ENCODE assay signal across 21 mouse cellular contexts in genomic region chr1:136179511-136180001, GRCm38 (mm10). TPM values are rescaled to one million over a fixed set of nuclear protein-coding genes. Genes with fewer than 3 reads are reported as not detected.
DNase-seq lines count a peak whose midpoint lies in the region; ATAC-seq and TF ChIP-seq lines count a peak whose summit lies in the region.
"Had no signal": no experiment of that assay in that cellular context is flagged by ENCODE, and none has a peak within 500 bp of the region (broad histone marks: within the 10 kb centered on the region; RNA-seq: fewer than 3 reads in every experiment).

No protein-coding gene starts in this region.

- ATAC-seq in forebrain, embryonic 14.5 days, result peak; percentile 38; the same call in 1 of the 2 replicates
- ATAC-seq in forebrain, embryonic 12.5 days (ENCODE audit: low FRiP score), result no peak
- ATAC-seq in stomach, embryonic 15.5 days (ENCODE audit: insufficient read depth, low FRiP score, low read depth), result peak; percentile 48; the same call in 1 of the 2 replicates
- ATAC-seq in stomach, postnatal 0 days (ENCODE audit: low FRiP score, low TSS enrichment), result no peak
- peak; percentile 88 for ATAC-seq in liver, embryonic 13.5 days (ENCODE audit: low read depth)
- no peak for ATAC-seq in CD4-positive, CD25-positive, alpha-beta regulatory T cell, adult 4 months
- ATAC-seq: activated CD4-positive, CD25-positive, alpha-beta regulatory T cell, adult 4 months had no signal

- WGBS in forebrain, embryonic 14.5 days, result 67% methylated on average over 2 of the region's 2 CpGs
- WGBS in forebrain, embryonic 12.5 days, result 81% methylated on average over 2 of the region's 2 CpGs
- WGBS in stomach, embryonic 15.5 days, result 58% methylated on average over 2 of the region's 2 CpGs
- WGBS in stomach, postnatal 0 days, result 55% methylated on average over 2 of the region's 2 CpGs
- WGBS in liver, embryonic 13.5 days (ENCODE audit: insufficient replicate concordance), result 10% methylated on average over 2 of the region's 2 CpGs

- H3K36me3 ChIP-seq in forebrain, embryonic 14.5 days (ENCODE audit: control insufficient read depth, insufficient read depth, low read length), result peaks cover 37% of the 10 kb centered on the region
- H3K36me3 ChIP-seq in forebrain, embryonic 12.5 days (replicated peaks), result peaks cover 24% of the 10 kb centered on the region
- peaks cover 6% of the 10 kb centered on the region; the same call in 1 of the 2 replicates for H3K36me3 ChIP-seq in stomach, embryonic 15.5 days
- H3K36me3 ChIP-seq in stomach, postnatal 0 days (ENCODE audit: control insufficient read depth, insufficient read depth, low read length), result no peaks in the 10 kb centered on the region
- no peaks in the 10 kb centered on the region for H3K36me3 ChIP-seq in liver, embryonic 13.5 days
- H3K36me3 ChIP-seq: embryonic facial prominence, embryonic 15.5 days had no signal

- no peak for TF ChIP-seq EP300 in stomach, postnatal 0 days (optimal IDR thresholded peaks at IDR 0.05)

- no peak overlapping the region for H3K9ac ChIP-seq in forebrain, embryonic 14.5 days (ENCODE audit: low read length)
- no peak overlapping the region for H3K9ac ChIP-seq in forebrain, embryonic 12.5 days
- H3K9ac ChIP-seq in stomach, embryonic 15.5 days, result no peak overlapping the region
- H3K9ac ChIP-seq in stomach, postnatal 0 days (ENCODE audit: low read length), result no peak overlapping the region
- no peak overlapping the region for H3K9ac ChIP-seq in liver, embryonic 13.5 days
- H3K9ac ChIP-seq: embryonic facial prominence, embryonic 15.5 days; hindbrain, embryonic 15.5 days had no signal

- no peak overlapping the region for H3K4me2 ChIP-seq in forebrain, embryonic 14.5 days (ENCODE audit: low read length)
- H3K4me2 ChIP-seq in forebrain, embryonic 12.5 days, result no peak overlapping the region
- H3K4me2 ChIP-seq in stomach, embryonic 15.5 days, result no peak overlapping the region
- no peak overlapping the region for H3K4me2 ChIP-seq in stomach, postnatal 0 days (replicated peaks; ENCODE audit: low read depth)
- no peak overlapping the region for H3K4me2 ChIP-seq in liver, embryonic 13.5 days
- H3K4me2 ChIP-seq: embryonic facial prominence, embryonic 15.5 days; hindbrain, embryonic 15.5 days had no signal

- DNase-seq in forebrain, embryonic 14.5 days (ENCODE audit: low spot score), result peak; percentile 37
- DNase-seq in stomach, postnatal 0 days (ENCODE audit: low spot score), result no peak
- DNase-seq in liver, embryonic 13.5 days, result peak; percentile 67
- no peak for DNase-seq in left cerebral cortex, adult 8-10 months (ENCODE audit: low spot score in 2 of 2)
- DNase-seq in gastrocnemius, adult 8-10 months (ENCODE audit: low spot score in 2 of 2), result no peak
- DNase-seq: adrenal gland, postnatal 36 days; cerebellum, adult 9-11 months; gastrocnemius, postnatal 36 days; kidney, adult 11 months; kidney, postnatal 14 days; layer of hippocampus, adult 9-11 months; midbrain, embryonic 14.5 days; thymus, adult 18-20 months had no signal

- no peaks in the 10 kb centered on the region for H3K27me3 ChIP-seq in forebrain, embryonic 14.5 days (replicated peaks; ENCODE audit: control insufficient read depth, insufficient read depth, low read length)
- H3K27me3 ChIP-seq in forebrain, embryonic 12.5 days, result no peaks in the 10 kb centered on the region
- no peaks in the 10 kb centered on the region for H3K27me3 ChIP-seq in stomach, embryonic 15.5 days (replicated peaks)
- H3K27me3 ChIP-seq in stomach, postnatal 0 days (ENCODE audit: control insufficient read depth, insufficient read depth, low read length), result no peaks in the 10 kb centered on the region
- H3K27me3 ChIP-seq in liver, embryonic 13.5 days, result no peaks in the 10 kb centered on the region
- H3K27me3 ChIP-seq: embryonic facial prominence, embryonic 15.5 days; hindbrain, embryonic 15.5 days had no signal

- H3K27ac ChIP-seq in forebrain, embryonic 14.5 days (ENCODE audit: low read depth, low read length), result peak overlapping the region; percentile 9; the same call in 1 of the 2 replicates
- H3K27ac ChIP-seq in forebrain, embryonic 12.5 days, result no peak overlapping the region
- H3K27ac ChIP-seq in stomach, embryonic 15.5 days, result no peak overlapping the region
- H3K27ac ChIP-seq in stomach, postnatal 0 days (replicated peaks), result no peak overlapping the region
- H3K27ac ChIP-seq in liver, embryonic 13.5 days, result peak overlapping the region; percentile 75
- H3K27ac ChIP-seq: embryonic facial prominence, embryonic 15.5 days; hindbrain, embryonic 15.5 days; macrophage had no signal

- no peak overlapping the region for H3K4me3 ChIP-seq in forebrain, embryonic 14.5 days (ENCODE audit: low read depth, low read length)
- no peak overlapping the region for H3K4me3 ChIP-seq in forebrain, embryonic 12.5 days (replicated peaks)
- no peak overlapping the region for H3K4me3 ChIP-seq in stomach, embryonic 15.5 days (replicated peaks)
- no peak overlapping the region for H3K4me3 ChIP-seq in stomach, postnatal 0 days (ENCODE audit: low read depth, low read length)
- no peak overlapping the region for H3K4me3 ChIP-seq in liver, embryonic 13.5 days (replicated peaks)
- H3K4me3 ChIP-seq: embryonic facial prominence, embryonic 15.5 days; hindbrain, embryonic 15.5 days had no signal

- no peaks in the 10 kb centered on the region for H3K9me3 ChIP-seq in forebrain, embryonic 14.5 days (replicated peaks; ENCODE audit: control insufficient read depth, low read length)
- no peaks in the 10 kb centered on the region for H3K9me3 ChIP-seq in forebrain, embryonic 12.5 days
- H3K9me3 ChIP-seq in stomach, embryonic 15.5 days, result no peaks in the 10 kb centered on the region
- H3K9me3 ChIP-seq in stomach, postnatal 0 days (ENCODE audit: control insufficient read depth, low read length), result no peaks in the 10 kb centered on the region
- no peaks in the 10 kb centered on the region for H3K9me3 ChIP-seq in liver, embryonic 13.5 days (replicated peaks)
- H3K9me3 ChIP-seq: embryonic facial prominence, embryonic 15.5 days; hindbrain, embryonic 15.5 days had no signal

- H3K4me1 ChIP-seq in forebrain, embryonic 14.5 days (ENCODE audit: control insufficient read depth, insufficient read depth, low read length), result no peaks in the 10 kb centered on the region
- H3K4me1 ChIP-seq in forebrain, embryonic 12.5 days, result peaks cover 9% of the 10 kb centered on the region
- H3K4me1 ChIP-seq in stomach, embryonic 15.5 days, result peaks cover 19% of the 10 kb centered on the region; the same call in 1 of the 2 replicates
- no peaks in the 10 kb centered on the region for H3K4me1 ChIP-seq in stomach, postnatal 0 days (replicated peaks; ENCODE audit: control insufficient read depth, insufficient read depth)
- peaks cover 94% of the 10 kb centered on the region for H3K4me1 ChIP-seq in liver, embryonic 13.5 days (replicated peaks)

- no peak for TF ChIP-seq CTCF in stomach, postnatal 0 days (IDR thresholded peaks at IDR 0.05; ENCODE audit: low read depth)

RNA-seq across cellular contexts. Expression of gene Mroh3, which starts 33.1 kb away (rescaled TPM):
- not detected in 2 replicates for polyA plus RNA-seq in forebrain, embryonic 14.5 days (2014; fragmentation: Nextera tagmentation; extraction: Ambion mirVana)
- polyA plus RNA-seq in forebrain, embryonic 12.5 days (2016; fragmentation: Nextera tagmentation; extraction: Ambion mirVana), result 0.20 TPM in 1 of 2 replicates, not detected in the other
- 0.66 and 0.73 TPM in 2 replicates for polyA plus RNA-seq in stomach, embryonic 15.5 days (2015; fragmentation: Nextera tagmentation; extraction: Ambion mirVana)
- 0.34 and 0.78 TPM in 2 replicates for polyA plus RNA-seq in stomach, postnatal 0 days (2015; fragmentation: Nextera tagmentation; extraction: Ambion mirVana)
- not detected in 2 replicates for polyA plus RNA-seq in liver, embryonic 13.5 days (2015; fragmentation: Nextera tagmentation; extraction: Ambion mirVana)
- 1 to 10 TPM in 1 of 4 experiments, under 1 TPM in 3; 0.37 to 1.2 (median 0.56) TPM for total RNA-seq in left cerebral cortex, adult 8-10 months (2022)
- not detected for polyA plus RNA-seq in CD4-positive, CD25-positive, alpha-beta regulatory T cell, adult 4 months (2017; shearing (Covaris generic))
- total RNA-seq in gastrocnemius, adult 8-10 months (2022), result not detected
- total RNA-seq: adrenal gland, postnatal 36 days; gastrocnemius, postnatal 36 days; heart, postnatal 10 days had no signal
- polyA plus RNA-seq: activated CD4-positive, CD25-positive, alpha-beta regulatory T cell, adult 4 months; embryonic facial prominence, embryonic 15.5 days; hindbrain, embryonic 15.5 days; macrophage had no signal

RNA-seq across cellular contexts. Expression of gene Kif21b, which starts 48.4 kb away (rescaled TPM):
- 52.4 and 61.5 TPM in 2 replicates for polyA plus RNA-seq in forebrain, embryonic 14.5 days (2014; fragmentation: Nextera tagmentation; extraction: Ambion mirVana)
- polyA plus RNA-seq in forebrain, embryonic 12.5 days (2016; fragmentation: Nextera tagmentation; extraction: Ambion mirVana), result 45.7 and 47.7 TPM in 2 replicates
- polyA plus RNA-seq in stomach, embryonic 15.5 days (2015; fragmentation: Nextera tagmentation; extraction: Ambion mirVana), result 3.3 and 3.8 TPM in 2 replicates
- polyA plus RNA-seq in stomach, postnatal 0 days (2015; fragmentation: Nextera tagmentation; extraction: Ambion mirVana), result 0.29 and 0.36 TPM in 2 replicates
- 1.1 and 1.2 TPM in 2 replicates for polyA plus RNA-seq in liver, embryonic 13.5 days (2015; fragmentation: Nextera tagmentation; extraction: Ambion mirVana)
- 10 to 100 TPM; 49.0 to 57.8 (median 53.5) TPM for total RNA-seq in left cerebral cortex, adult 8-10 months (2022)
- polyA plus RNA-seq in CD4-positive, CD25-positive, alpha-beta regulatory T cell, adult 4 months (2017; shearing (Covaris generic)), result 10 to 100 TPM; 34.7 to 38.6 TPM
- total RNA-seq in gastrocnemius, adult 8-10 months (2022), result under 1 TPM; 0.31 to 0.70 (median 0.34) TPM

RNA-seq across cellular contexts. Expression of gene Inava, which starts 54.5 kb away (rescaled TPM):
- 5.2 and 5.9 TPM in 2 replicates for polyA plus RNA-seq in forebrain, embryonic 14.5 days (2014; fragmentation: Nextera tagmentation; extraction: Ambion mirVana)
- polyA plus RNA-seq in forebrain, embryonic 12.5 days (2016; fragmentation: Nextera tagmentation; extraction: Ambion mirVana), result 13.9 and 15.1 TPM in 2 replicates
- 30.8 and 33.1 TPM in 2 replicates for polyA plus RNA-seq in stomach, embryonic 15.5 days (2015; fragmentation: Nextera tagmentation; extraction: Ambion mirVana)
- 32.0 and 35.7 TPM in 2 replicates for polyA plus RNA-seq in stomach, postnatal 0 days (2015; fragmentation: Nextera tagmentation; extraction: Ambion mirVana)
- polyA plus RNA-seq in liver, embryonic 13.5 days (2015; fragmentation: Nextera tagmentation; extraction: Ambion mirVana), result 0.22 and 0.39 TPM in 2 replicates
- 1 to 10 TPM; 1.2 to 2.7 (median 1.5) TPM for total RNA-seq in left cerebral cortex, adult 8-10 months (2022)
- under 1 TPM in 1 of 2 experiments, not detected in 1; 0.28 TPM for polyA plus RNA-seq in CD4-positive, CD25-positive, alpha-beta regulatory T cell, adult 4 months (2017; shearing (Covaris generic))
- total RNA-seq in gastrocnemius, adult 8-10 months (2022), result not detected
- total RNA-seq: adrenal gland, postnatal 36 days; gastrocnemius, postnatal 36 days had no signal
- polyA plus RNA-seq: activated CD4-positive, CD25-positive, alpha-beta regulatory T cell, adult 4 months; macrophage had no signal

Comparison
In these comparisons a context has a peak if more than half of its experiments do, and no peak if none do; other contexts are left out.
1. ATAC-seq: peak in forebrain, embryonic 14.5 days (single experiment), stomach, embryonic 15.5 days (single experiment) and liver, embryonic 13.5 days (single experiment); none in forebrain, embryonic 12.5 days (single experiment), stomach, postnatal 0 days (single experiment) and CD4-positive, CD25-positive, alpha-beta regulatory T cell, adult 4 months (single experiment).
2. H3K27ac ChIP-seq: peak in forebrain, embryonic 14.5 days (single experiment) and liver, embryonic 13.5 days (single experiment); none in forebrain, embryonic 12.5 days (single experiment), stomach, embryonic 15.5 days (single experiment) and stomach, postnatal 0 days (single experiment).
3. DNase-seq: peak in forebrain, embryonic 14.5 days (single experiment) and liver, embryonic 13.5 days (single experiment); none in stomach, postnatal 0 days (single experiment), left cerebral cortex, adult 8-10 months (0 of 2) and gastrocnemius, adult 8-10 months (0 of 2).